Mouse (Mus musculus): ENCODE data around the gene Hoxd4. TPM values are rescaled to one million over a fixed set of nuclear protein-coding genes. Genes with fewer than 3 reads are reported as not detected.

Hoxd4 gene
- total RNA-seq, 1 experiment, result 0.94 TPM

DNA sequence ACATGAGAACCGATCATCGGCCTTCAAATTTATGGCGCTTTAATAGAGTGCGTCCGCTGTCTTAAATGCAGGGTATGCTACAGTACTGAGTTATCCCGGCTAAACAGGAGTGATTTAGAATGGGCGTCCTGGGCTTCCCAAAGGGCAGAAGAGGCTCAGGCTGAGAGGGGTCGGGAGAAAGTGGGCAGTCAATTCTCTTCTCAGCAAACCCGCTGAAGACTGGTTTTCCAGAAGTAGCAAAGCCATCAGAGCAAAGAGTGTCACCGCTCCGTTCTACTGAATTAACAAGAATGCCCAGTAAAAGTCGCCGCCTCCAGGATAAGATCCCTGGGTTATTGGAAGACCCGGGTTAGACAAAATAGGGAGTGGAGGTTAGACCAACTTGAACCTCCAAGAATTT, 28.1 kb downstream of the Hoxd4 start:
- in situ Hi-C loops (cut with MboI; ENCODE audit: low sequenced_read_pairs in 2 of 2, unreplicated experiment in 2 of 2), result loop anchor here (5.0 to 10.0 kb wide), 2 partner anchors 48 to 55 kb away; partner anchors contain the start of gene Hoxd10 (in 1 of the 2)
- Histone ChIP-seq H3K4me3 (ENCODE audit: insufficient read depth in 1 of 2, low read depth in 1 of 2, low read length in 2 of 2, poor library complexity in 1 of 2, severe bottlenecking in 1 of 2) (no peak overlapping the region), H3K9ac (ENCODE audit: insufficient read depth, low read depth, low read length, poor library complexity, severe bottlenecking) (no peak overlapping the region), H3K36me3 (ENCODE audit: control insufficient read depth, insufficient read depth, low read length, poor library complexity, severe bottlenecking) (no peaks in the 10 kb centered on the region), H3K4me1 (ENCODE audit: control insufficient read depth in 2 of 2, insufficient read depth in 2 of 2, low read length in 2 of 2, poor library complexity in 1 of 2) (peaks cover 0 to 2% of the 10 kb centered on the region in 2 experiments; a peak in 1 of 4 replicates), H3K9me3 (ENCODE audit: control insufficient read depth, insufficient read depth, low read depth, low read length) (no peaks in the 10 kb centered on the region), H3K27ac (ENCODE audit: insufficient read depth, low read depth, low read length, poor library complexity, severe bottlenecking) (no peak overlapping the region)
- no peak for TF ChIP-seq ZNF384 (IDR thresholded peaks at IDR 0.05; ENCODE audit: low read depth, low read length)
- no peak for TF ChIP-seq MAFK (IDR thresholded peaks at IDR 0.05; ENCODE audit: insufficient read depth, low read depth, low read length)
- TF ChIP-seq ZC3H11A (IDR thresholded peaks at IDR 0.05; ENCODE audit: borderline replicate concordance, low read depth, low read length), result no peak
- TF ChIP-seq HCFC1 (IDR thresholded peaks at IDR 0.05; ENCODE audit: borderline replicate concordance, insufficient read depth, low read length), result no peak
- TF ChIP-seq CHD2 (IDR thresholded peaks at IDR 0.05; ENCODE audit: low read depth, low read length), result no peak
- DNase-seq (ENCODE audit: low read depth, low spot score), result no peak

DNA sequence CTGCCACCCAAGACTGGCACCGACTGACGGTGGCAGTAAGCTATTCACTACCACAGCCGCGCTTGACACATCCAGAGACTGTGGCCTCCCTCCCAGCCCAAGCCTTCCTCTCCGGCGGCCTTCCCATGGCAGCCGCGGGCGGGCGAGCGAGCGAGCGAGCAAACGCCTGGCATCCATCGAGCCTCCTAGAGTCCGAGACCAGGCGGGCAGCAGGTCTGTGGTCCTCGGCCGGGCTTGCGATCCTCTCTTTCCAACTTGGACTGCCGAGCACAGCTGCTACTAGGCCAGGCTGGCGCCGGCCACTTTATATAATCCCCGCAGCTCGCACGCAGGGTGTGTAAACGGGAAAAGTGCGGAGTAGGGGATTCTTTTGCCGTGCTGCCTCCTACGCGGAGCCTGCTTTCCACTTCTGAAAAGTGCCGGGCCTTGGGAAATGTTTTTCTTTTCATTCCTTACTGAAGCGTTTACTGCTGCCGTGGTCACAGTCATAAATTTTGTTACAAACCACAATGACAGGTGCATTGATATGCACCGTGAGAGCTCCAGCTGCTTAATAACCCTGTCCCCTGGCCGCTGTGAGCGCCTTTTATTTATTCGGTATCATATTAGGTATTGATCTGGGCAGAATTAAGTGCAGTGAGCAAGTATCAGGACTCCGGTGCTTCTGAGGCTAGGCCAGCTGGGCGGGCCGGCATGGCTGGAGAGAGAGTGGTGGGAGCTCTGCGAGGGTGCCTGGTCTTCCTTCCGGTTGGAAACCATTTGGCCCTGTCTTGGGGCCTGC, 28.8 kb downstream of the Hoxd4 start:
- no peak for DNase-seq (ENCODE audit: low read depth, low spot score)
- Histone ChIP-seq H3K27ac (ENCODE audit: insufficient read depth, low read depth, low read length, poor library complexity, severe bottlenecking) (no peak overlapping the region), H3K9ac (ENCODE audit: insufficient read depth, low read depth, low read length, poor library complexity, severe bottlenecking) (no peak overlapping the region), H3K9me3 (ENCODE audit: control insufficient read depth, insufficient read depth, low read depth, low read length) (no peaks in the 10 kb centered on the region), H3K36me3 (ENCODE audit: control insufficient read depth, insufficient read depth, low read length, poor library complexity, severe bottlenecking) (no peaks in the 10 kb centered on the region), H3K4me3 (ENCODE audit: insufficient read depth in 1 of 2, low read depth in 1 of 2, low read length in 2 of 2, poor library complexity in 1 of 2, severe bottlenecking in 1 of 2) (no peak overlapping the region), H3K4me1 (ENCODE audit: control insufficient read depth in 2 of 2, insufficient read depth in 2 of 2, low read length in 2 of 2, poor library complexity in 1 of 2) (peaks cover 0 to 2% of the 10 kb centered on the region in 2 experiments; a peak in 1 of 4 replicates)
- in situ Hi-C loops (cut with MboI; ENCODE audit: low sequenced_read_pairs in 2 of 2, unreplicated experiment in 2 of 2), result loop anchor here in 1 of 2 experiments (10.0 kb wide), 1 partner anchor 56 kb away; no protein-coding TSS in a partner anchor
- TF ChIP-seq ZC3H11A (IDR thresholded peaks at IDR 0.05; ENCODE audit: borderline replicate concordance, low read depth, low read length), result no peak
- no peak for TF ChIP-seq ZNF384 (IDR thresholded peaks at IDR 0.05; ENCODE audit: low read depth, low read length)
- TF ChIP-seq HCFC1 (IDR thresholded peaks at IDR 0.05; ENCODE audit: borderline replicate concordance, insufficient read depth, low read length), result no peak
- TF ChIP-seq CHD2 (IDR thresholded peaks at IDR 0.05; ENCODE audit: low read depth, low read length), result no peak
- TF ChIP-seq MAFK (IDR thresholded peaks at IDR 0.05; ENCODE audit: insufficient read depth, low read depth, low read length), result no peak

DNA sequence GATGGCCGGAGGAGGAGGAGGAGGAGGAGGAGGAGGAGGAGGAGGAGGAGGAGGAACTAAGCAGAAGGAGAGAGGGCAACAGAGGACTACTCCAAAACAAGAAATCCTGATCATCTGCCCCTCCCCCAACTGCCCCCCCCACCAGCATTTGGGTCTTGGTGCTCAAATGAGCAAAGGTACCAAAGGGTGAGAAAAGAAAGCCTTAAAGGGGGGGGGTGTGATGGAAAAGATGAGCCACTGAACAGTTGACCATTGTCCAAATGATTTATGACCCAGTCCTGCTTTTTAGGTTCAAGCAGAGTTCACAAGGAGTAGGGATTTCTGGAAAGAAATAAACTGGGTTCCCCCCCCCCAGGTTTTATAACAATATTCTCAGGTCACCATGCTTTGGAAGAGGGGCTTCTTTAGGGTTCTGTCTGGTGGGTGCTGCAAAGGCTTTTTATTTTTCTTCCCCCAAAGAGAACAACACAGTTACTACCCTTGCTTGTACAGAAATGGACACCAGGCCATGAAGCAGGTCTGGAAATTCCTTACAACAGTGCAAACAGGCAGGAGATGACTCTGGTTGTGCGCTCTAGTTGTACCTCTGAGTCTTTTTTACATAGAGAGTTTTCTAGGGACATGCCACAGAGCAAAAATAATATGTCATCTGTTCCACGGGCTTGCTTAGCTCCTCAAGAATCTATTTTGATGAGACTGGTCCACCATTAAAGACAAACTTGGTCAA, 29.7 kb downstream of the Hoxd4 start:
- 0 out of 4 replicates have a peak, but pooled peaks cover 0 to 3% of the 10 kb centered on the region in 2 experiments for H3K4me1 ChIP-seq (ENCODE audit: control insufficient read depth in 2 of 2, insufficient read depth in 2 of 2, low read length in 2 of 2, poor library complexity in 1 of 2)
- no peaks in the 10 kb centered on the region for H3K9me3 ChIP-seq (ENCODE audit: control insufficient read depth, insufficient read depth, low read depth, low read length)
- no peak overlapping the region for H3K27ac ChIP-seq (ENCODE audit: insufficient read depth, low read depth, low read length, poor library complexity, severe bottlenecking)
- no peak overlapping the region for H3K9ac ChIP-seq (ENCODE audit: insufficient read depth, low read depth, low read length, poor library complexity, severe bottlenecking)
- H3K4me3 ChIP-seq (ENCODE audit: insufficient read depth in 1 of 2, low read depth in 1 of 2, low read length in 2 of 2, poor library complexity in 1 of 2, severe bottlenecking in 1 of 2), result no peak overlapping the region
- DNase-seq (ENCODE audit: low read depth, low spot score), result no peak
- H3K36me3 ChIP-seq (ENCODE audit: control insufficient read depth, insufficient read depth, low read length, poor library complexity, severe bottlenecking), result no peaks in the 10 kb centered on the region
- in situ Hi-C loops (cut with MboI; ENCODE audit: low sequenced_read_pairs in 2 of 2, unreplicated experiment in 2 of 2), result loop anchor here in 1 of 2 experiments (10.0 kb wide), 1 partner anchor 57 kb away; no protein-coding TSS in a partner anchor
- TF ChIP-seq HCFC1 (IDR thresholded peaks at IDR 0.05; ENCODE audit: borderline replicate concordance, insufficient read depth, low read length) (no peak), CHD2 (IDR thresholded peaks at IDR 0.05; ENCODE audit: low read depth, low read length) (no peak), MAFK (IDR thresholded peaks at IDR 0.05; ENCODE audit: insufficient read depth, low read depth, low read length) (no peak), ZC3H11A (IDR thresholded peaks at IDR 0.05; ENCODE audit: borderline replicate concordance, low read depth, low read length) (no peak), ZNF384 (IDR thresholded peaks at IDR 0.05; ENCODE audit: low read depth, low read length) (no peak)

DNA sequence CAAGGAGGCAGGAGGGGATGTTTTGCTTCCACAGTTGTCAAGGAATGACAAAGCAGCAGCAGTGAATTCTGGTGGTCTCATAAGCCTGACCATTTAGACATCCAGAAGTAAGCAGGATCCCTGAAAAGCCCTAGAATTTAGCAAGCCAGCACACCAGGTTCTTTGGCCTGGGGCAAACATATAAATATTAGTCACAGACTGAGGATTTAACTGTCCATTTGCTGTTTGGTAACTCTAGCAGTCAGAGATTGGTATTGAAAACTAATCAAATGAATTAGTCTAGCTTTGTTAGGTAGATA, 30.2 kb downstream of the Hoxd4 start:
- Histone ChIP-seq H3K27ac (ENCODE audit: insufficient read depth, low read depth, low read length, poor library complexity, severe bottlenecking) (no peak overlapping the region), H3K4me3 (ENCODE audit: insufficient read depth in 1 of 2, low read depth in 1 of 2, low read length in 2 of 2, poor library complexity in 1 of 2, severe bottlenecking in 1 of 2) (no peak overlapping the region), H3K9ac (ENCODE audit: insufficient read depth, low read depth, low read length, poor library complexity, severe bottlenecking) (no peak overlapping the region), H3K36me3 (ENCODE audit: control insufficient read depth, insufficient read depth, low read length, poor library complexity, severe bottlenecking) (no peaks in the 10 kb centered on the region), H3K9me3 (ENCODE audit: control insufficient read depth, insufficient read depth, low read depth, low read length) (no peaks in the 10 kb centered on the region), H3K4me1 (ENCODE audit: control insufficient read depth in 2 of 2, insufficient read depth in 2 of 2, low read length in 2 of 2, poor library complexity in 1 of 2) (peaks cover 0 to 5% of the 10 kb centered on the region in 2 experiments; a peak in 1 of 4 replicates)
- TF ChIP-seq CHD2 (IDR thresholded peaks at IDR 0.05; ENCODE audit: low read depth, low read length), result no peak
- TF ChIP-seq MAFK (IDR thresholded peaks at IDR 0.05; ENCODE audit: insufficient read depth, low read depth, low read length), result no peak
- TF ChIP-seq ZNF384 (IDR thresholded peaks at IDR 0.05; ENCODE audit: low read depth, low read length), result no peak
- in situ Hi-C loops (cut with MboI; ENCODE audit: low sequenced_read_pairs in 2 of 2, unreplicated experiment in 2 of 2), result loop anchor here in 1 of 2 experiments (10.0 kb wide), 1 partner anchor 57 kb away; no protein-coding TSS in a partner anchor
- DNase-seq (ENCODE audit: low read depth, low spot score), result no peak
